ENCODE assay signal across 27 mouse cellular contexts in genomic region chr8:110592641-110593040, GRCm38 (mm10).
"Had no signal": no experiment of that assay in that cellular context is flagged by ENCODE, and none has a peak within 500 bp of the region (broad histone marks: within the 10 kb centered on the region; RNA-seq: fewer than 3 reads in every experiment).

No protein-coding gene starts in this region.

- H3K4me3 ChIP-seq: gastrocnemius, adult 2 months; heart, embryonic 10.5 days; heart, embryonic 12.5 days; hindbrain, embryonic 10.5 days; hindbrain, embryonic 12.5 days; intestine, embryonic 15.5 days; layer of hippocampus, adult 2 months; left cerebral cortex, adult 2 months; limb, embryonic 13.5 days; limb, embryonic 15.5 days; liver, embryonic 13.5 days; liver, embryonic 15.5 days had no signal

- H3K9me3 ChIP-seq: heart, embryonic 10.5 days; heart, embryonic 12.5 days; hindbrain, embryonic 10.5 days; hindbrain, embryonic 12.5 days; intestine, embryonic 15.5 days; limb, embryonic 13.5 days; limb, embryonic 15.5 days; liver, embryonic 13.5 days; liver, embryonic 15.5 days had no signal

- H3K4me2 ChIP-seq: heart, embryonic 12.5 days; hindbrain, embryonic 12.5 days; hindbrain, embryonic 14.5 days; intestine, embryonic 15.5 days; limb, embryonic 13.5 days; limb, embryonic 15.5 days; liver, embryonic 13.5 days; liver, embryonic 15.5 days had no signal

- DNase-seq: gastrocnemius, adult 2 months; gastrocnemius, postnatal 10 days; gastrocnemius, postnatal 25 days; heart, adult 18-20 months; heart, postnatal 10 days; heart, postnatal 4 days; kidney, adult 18-20 months; kidney, adult 8-10 months; kidney, postnatal 10 days; kidney, postnatal 25 days; kidney, postnatal 4 days; left cerebral cortex, postnatal 4 days; liver, embryonic 13.5 days had no signal

- H3K27ac ChIP-seq: gastrocnemius, adult 2 months; heart, embryonic 10.5 days; hindbrain, embryonic 10.5 days; hindbrain, embryonic 12.5 days; hindbrain, embryonic 14.5 days; intestine, embryonic 15.5 days; layer of hippocampus, adult 2 months; left cerebral cortex, adult 2 months; limb, embryonic 13.5 days; limb, embryonic 15.5 days; liver, embryonic 13.5 days; liver, embryonic 15.5 days had no signal

- H3K36me3 ChIP-seq: heart, embryonic 10.5 days; heart, embryonic 12.5 days; hindbrain, embryonic 10.5 days; hindbrain, embryonic 12.5 days; intestine, embryonic 15.5 days; limb, embryonic 13.5 days; limb, embryonic 15.5 days; liver, embryonic 13.5 days; liver, embryonic 15.5 days had no signal

- H3K9ac ChIP-seq: heart, embryonic 12.5 days; hindbrain, embryonic 12.5 days; hindbrain, embryonic 14.5 days; intestine, embryonic 15.5 days; limb, embryonic 13.5 days; limb, embryonic 15.5 days; liver, embryonic 13.5 days; liver, embryonic 15.5 days had no signal

- H3K27me3 ChIP-seq: hindbrain, embryonic 12.5 days; limb, embryonic 13.5 days; limb, embryonic 15.5 days; liver, embryonic 13.5 days; liver, embryonic 15.5 days had no signal

- H3K4me1 ChIP-seq: heart, embryonic 10.5 days; heart, embryonic 12.5 days; hindbrain, embryonic 10.5 days; hindbrain, embryonic 12.5 days; intestine, embryonic 15.5 days; limb, embryonic 13.5 days; limb, embryonic 15.5 days; liver, embryonic 13.5 days; liver, embryonic 15.5 days had no signal

- ATAC-seq: hindbrain, embryonic 16.5 days; inflammation-experienced regulatory T-cells, adult 6 months; intestine, embryonic 15.5 days; intestine, postnatal 0 days had no signal
